Mouse (Mus musculus): Measurements from ENCODE around the gene Kncn.

Kncn gene

GRCm38 (mm10) chr4:115878828-115879227 lies 5.4 kb upstream of the Kncn start:
- DNase-seq (ENCODE audit: low spot score), result no peak

- no peak for DNase-seq (ENCODE audit: low spot score)
These were observed 3.0 kb upstream of the Kncn start for GRCm38 (mm10) chr4:115881183-115881582.

DNA sequence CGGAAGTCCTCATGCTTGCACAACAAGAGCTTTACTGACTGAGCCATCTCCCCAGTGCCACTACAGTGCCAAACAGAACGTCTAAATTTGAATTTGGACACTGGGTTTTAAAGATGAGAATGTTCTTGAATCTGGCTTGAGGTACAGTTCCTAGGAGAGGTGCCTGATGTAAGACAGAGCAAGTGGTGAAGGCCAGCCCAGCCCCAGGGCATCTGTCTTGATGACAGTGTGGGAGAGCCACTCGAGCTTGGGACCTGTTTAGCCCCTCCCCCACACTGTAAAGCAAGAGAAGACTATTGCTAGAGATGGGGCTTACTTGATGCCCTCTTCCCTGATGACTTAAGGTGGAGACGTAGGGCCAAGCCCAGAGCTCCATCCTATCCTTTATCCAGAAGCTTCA lies 2.0 kb upstream of the Kncn start:
- DNase-seq (ENCODE audit: low spot score), result no peak

DNA sequence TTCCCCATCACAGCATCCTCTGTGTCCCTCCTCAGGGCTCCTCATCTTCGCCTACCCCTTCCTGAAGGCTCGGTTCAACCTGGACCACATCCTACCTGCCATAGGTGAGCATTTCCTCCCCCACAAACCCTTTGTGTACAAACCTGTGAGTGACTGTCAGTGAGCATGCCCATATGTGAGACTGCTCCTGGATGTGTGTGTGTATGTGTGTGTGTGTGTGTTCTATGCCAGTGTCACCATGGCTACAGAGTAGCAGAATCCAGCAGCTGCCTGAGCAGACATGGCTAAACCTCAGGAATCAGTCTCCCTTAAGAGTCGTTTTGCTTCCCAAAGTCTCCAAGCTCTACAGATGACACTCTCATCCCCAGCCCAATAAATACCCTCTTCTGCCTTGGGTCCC lies 1.6 kb downstream of the Kncn start:
- DNase-seq (ENCODE audit: low spot score), result no peak

GRCm38 (mm10) chr4:115886875-115887274 lies 2.7 kb downstream of the Kncn start:
- DNase-seq (ENCODE audit: low spot score), result no peak

- DNase-seq (ENCODE audit: low spot score), result no peak
These were observed 5.9 kb downstream of the Kncn start for GRCm38 (mm10) chr4:115890066-115890465.

- DNase-seq (ENCODE audit: low spot score), result no peak
These were observed 6.4 kb downstream of the Kncn start, which contains the start of gene 6430628N08Rik for GRCm38 (mm10) chr4:115890553-115890952. TSS of gene 6430628N08Rik (plus strand) at chr4:115890665.

- DNase-seq (ENCODE audit: low spot score), result no peak
These were observed 10.1 kb downstream of the Kncn start for GRCm38 (mm10) chr4:115894281-115894680.

- DNase-seq (ENCODE audit: low spot score), result no peak
These were observed 13.9 kb downstream of the Kncn start for GRCm38 (mm10) chr4:115897901-115898631.

- DNase-seq (ENCODE audit: low spot score), result peak; percentile 84
These were observed 18.6 kb downstream of the Kncn start for GRCm38 (mm10) chr4:115902816-115903215.

GRCm38 (mm10) chr4:115904375-115904774 lies 20.2 kb downstream of the Kncn start:
- no peak for DNase-seq (ENCODE audit: low spot score)

DNA sequence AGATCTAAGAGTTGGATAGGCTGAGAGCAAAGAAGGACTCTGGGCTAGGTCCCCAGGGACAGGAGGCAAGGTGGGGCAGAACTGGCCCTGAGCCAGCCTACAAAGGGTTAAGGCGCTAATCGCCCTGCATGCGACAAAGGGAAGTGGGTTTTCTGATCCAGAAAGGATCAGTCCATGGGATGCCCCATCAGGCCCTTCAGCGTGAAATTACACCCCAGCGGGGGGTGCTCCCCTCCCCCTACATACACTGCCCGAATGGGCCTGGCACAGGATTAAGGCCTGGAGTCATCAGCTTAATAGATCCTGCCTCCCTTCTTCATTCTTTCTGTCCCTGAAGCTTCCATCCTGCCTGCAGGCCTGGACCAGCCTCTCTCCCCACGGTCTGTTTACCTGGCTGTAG lies 21.5 kb downstream of the Kncn start:
- no peak for DNase-seq (ENCODE audit: low spot score)

- DNase-seq (ENCODE audit: low spot score), result no peak
These were observed 22.6 kb downstream of the Kncn start for GRCm38 (mm10) chr4:115906791-115907190.

DNA sequence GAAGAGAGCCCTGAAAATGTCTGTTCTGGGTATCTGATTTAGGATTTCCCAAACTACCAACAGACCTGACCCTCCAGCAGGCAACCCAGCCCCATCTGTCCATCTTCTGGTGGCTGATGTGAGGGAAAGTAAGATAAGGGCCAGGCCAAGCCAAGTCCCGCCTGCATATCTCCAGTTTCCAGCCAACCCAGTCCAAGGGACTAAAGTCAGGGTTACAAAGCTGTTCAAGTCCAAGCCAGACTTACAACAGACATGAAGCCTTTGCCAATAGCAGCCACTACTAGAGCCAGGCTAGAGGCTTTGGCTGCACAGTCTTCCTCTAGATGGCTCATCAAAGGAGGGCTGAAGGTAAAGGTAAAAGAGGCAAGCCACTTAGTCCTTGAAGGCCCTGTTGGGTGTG lies 23.8 kb downstream of the Kncn start:
- no peak for DNase-seq (ENCODE audit: low spot score)

- peak; percentile 14 for DNase-seq (ENCODE audit: low spot score)
These were observed 24.4 kb downstream of the Kncn start for GRCm38 (mm10) chr4:115908641-115909040.

DNA sequence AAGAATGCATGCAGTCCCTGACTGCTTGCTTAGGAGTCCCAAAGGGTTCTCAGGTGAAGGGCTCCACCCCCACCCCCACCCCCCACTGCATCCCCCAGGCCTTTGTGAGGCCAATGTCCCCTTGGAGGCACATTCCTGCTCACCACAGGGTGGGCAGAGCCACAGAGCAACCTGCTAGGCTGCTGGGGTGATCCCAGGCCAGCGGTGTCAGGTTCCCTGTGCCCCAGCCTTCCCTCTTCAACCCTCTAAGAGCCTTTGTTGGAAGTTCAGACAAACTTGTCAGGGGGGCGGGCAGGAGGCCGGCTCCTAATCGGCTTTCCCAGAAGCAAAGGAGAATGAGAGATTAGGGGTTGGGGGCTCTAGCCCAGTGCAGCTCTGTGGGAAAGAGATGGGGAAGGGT lies 27.4 kb downstream of the Kncn start:
- no peak for DNase-seq (ENCODE audit: low spot score)

- DNase-seq (ENCODE audit: low spot score), result no peak
These were observed 35.7 kb downstream of the Kncn start for GRCm38 (mm10) chr4:115919911-115920310.

DNA sequence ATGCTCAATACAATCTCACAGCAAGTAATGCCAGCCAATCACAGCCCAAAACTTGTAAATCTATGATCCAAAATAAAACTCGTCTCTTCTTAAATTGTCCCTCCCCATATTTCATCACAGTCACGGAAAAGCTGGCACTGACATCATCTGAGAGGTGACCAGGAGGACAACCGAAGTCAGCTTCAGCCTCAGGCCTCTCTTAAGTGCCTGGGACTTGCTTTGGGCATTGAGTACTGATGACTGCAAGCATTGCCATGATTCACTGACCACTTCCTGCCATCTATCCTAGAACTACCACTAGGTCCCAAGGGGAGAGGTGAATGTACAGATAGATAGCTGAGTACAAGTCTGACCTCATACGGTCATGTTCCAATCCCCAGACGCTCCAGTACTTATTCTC lies 38.5 kb downstream of the Kncn start:
- DNase-seq (ENCODE audit: low spot score), result no peak

DNA sequence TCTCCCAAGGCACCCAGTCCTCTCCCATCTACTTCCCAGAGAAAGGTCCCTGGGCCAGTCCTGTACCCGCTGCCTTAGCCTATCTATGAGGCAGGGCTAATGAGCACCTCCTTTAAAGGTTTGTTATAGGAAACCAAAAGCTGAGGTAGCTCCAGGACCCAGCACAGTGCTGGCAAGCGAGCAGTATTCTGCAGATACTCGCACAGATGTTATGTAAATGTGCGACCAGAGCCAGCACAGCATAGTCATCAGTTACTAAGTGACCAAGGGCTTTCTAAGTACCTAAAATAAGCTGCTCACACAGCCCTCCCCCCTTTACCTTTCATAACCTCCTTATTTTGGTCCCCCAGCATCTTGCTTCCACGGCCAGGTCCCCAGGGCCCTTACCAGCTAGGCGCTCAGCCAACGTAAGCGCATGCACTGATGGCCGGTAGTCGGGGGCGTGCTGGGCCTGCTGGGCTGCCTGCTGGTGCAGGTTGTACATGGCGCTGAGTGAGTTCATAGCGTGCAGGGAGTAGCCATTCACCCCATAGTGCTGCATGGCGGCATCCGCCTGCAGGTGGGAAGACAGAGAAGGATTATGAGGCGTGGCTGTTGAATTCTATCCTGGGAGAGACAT lies 39.2 kb downstream of the Kncn start:
- DNase-seq (ENCODE audit: low spot score), result no peak

- no peak for DNase-seq (ENCODE audit: low spot score)
These were observed 43.4 kb downstream of the Kncn start for GRCm38 (mm10) chr4:115927637-115928036.

- DNase-seq (ENCODE audit: low spot score), result no peak
These were observed 47.4 kb downstream of the Kncn start for GRCm38 (mm10) chr4:115931556-115932088.

- DNase-seq (ENCODE audit: low spot score), result no peak
These were observed 51.8 kb downstream of the Kncn start for GRCm38 (mm10) chr4:115935835-115936581.

GRCm38 (mm10) chr4:115936646-115937045 lies 52.4 kb downstream of the Kncn start:
- DNase-seq (ENCODE audit: low spot score), result no peak

Data from urinary bladder, postnatal 14 days (tissue).